Mouse (Mus musculus) embryo, embryonic 11 days (tissue): ENCODE measurements around the gene Arfip1.

Experiments used
- DNase-seq: peaks from one replicate; pipeline ENCODE4 v3.0.0-alpha.2; 2015

Arfip1 gene

DNA sequence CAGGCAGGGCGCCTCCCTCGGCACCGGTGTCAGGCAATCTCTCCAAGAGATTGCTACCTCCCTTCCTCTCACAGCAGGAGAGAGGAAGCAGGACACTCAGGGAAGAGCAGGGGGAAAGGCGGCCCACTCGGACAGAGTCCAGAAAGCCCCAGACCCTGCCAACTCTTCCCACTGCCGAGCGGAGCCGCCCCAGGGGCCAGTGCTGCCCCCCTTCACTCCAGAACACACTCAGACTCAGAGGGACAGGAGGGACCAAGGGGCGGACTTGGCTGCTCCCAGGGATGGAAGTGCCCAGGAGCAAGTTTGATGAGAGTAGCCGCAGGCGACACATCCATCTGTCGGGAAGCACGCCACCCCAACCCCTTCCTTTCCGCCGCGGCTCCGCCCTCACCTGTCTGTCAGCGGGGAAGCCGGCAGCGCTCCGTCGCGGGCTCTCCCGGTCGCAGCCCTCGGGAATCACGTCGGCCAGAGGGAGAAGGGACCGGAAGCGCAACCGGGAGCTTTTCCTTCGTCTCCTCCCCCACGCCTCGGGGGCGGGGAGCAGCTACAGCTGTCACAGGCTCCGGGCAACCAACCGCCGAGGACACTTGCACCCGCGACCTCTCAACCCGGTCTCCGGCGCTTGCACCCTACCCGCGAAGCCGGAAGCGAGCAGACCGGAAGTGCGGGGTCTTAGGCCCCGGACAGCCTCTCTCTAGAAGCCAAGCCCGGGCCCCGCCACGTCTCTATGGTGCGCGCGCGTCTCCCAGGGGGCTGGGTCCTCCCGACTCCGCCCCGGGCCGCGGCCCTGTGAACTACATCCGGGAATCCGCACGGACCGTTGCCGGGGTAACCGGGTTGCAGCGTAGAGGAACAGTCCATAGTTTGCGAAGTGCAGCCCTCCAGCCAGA, at the start of gene Arfip1:
Gene Arfip1 (minus strand): TSS at position 603 of the 890 bp plus-strand sequence.
- peak; percentile 99 for DNase-seq

DNA sequence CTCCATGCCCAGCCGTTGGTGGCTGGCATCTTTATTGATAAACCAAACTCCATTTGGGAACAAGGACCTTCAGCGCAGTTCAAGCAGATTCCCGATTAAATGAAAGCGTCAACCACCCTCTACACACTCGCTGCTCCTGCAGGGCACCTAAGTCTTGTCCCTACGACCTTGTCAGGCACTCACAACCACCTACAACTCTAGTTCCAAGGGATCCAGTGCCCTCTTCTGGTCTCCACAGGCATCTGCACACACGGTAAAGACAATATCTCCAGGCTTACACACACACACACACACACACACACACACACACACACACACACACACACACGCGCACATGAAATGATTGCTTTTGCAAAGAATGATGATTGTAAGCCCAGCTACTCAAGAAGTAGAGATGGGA, 49.2 kb upstream of the Arfip1 start:
- no peak for DNase-seq

DNA sequence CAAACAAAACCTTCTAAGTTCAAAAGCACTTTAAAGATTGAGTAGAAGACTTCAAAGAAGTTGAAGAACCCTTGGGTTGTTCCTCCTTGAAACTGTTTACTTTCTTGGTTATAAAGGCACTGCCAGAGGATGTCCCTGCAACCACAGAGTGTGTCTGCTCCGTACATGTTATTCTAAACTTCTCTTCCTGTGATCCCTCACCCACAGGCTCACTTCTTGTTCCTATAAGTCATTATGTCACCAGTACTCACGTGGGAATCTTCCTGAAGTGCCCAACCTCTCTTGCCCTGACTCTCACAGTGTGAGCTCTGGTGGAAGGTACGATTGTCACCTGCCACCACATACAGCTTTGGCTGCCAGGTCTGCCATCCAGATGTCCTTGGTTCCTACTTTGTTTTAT, 39.6 kb upstream of the Arfip1 start:
- no peak for DNase-seq

DNA sequence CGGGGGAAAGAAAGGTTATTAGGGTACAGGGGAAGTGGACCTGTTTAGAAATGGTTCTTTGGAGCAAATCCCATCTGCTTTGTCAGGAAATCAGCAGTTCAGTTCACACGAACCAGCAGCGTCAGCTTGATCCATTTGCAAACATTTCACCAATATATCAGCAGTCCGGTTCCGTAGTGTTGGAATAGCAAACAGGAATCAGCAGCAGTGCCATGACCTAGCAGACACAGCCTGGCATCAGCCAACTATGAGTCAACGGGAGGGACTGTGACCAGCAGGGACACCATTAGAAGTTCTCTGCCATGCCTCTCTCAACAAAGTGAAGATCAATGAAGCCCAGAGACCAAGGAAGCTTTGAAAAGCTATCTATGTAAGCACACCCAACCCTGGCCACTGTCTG, 37.3 kb upstream of the Arfip1 start:
- DNase-seq: no peak

DNA sequence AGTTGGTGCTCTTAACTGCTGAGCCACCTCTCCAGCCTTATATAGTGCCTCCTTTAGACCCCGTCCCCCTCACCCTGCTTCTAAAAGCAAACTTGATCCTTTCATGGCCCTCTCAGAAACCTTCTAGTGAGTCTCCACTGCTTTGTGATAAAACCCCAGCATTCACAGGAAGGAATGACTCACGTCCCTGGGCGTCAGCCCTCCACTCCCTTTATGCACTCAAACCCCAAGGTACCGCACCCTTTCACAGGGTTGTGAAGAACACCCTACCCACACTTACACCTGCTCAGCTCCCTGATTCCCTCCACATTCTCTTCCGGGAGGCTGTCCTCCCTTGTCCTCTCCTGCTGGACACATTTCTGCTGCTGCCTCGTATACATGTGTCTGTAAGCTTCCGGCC, 36.6 kb upstream of the Arfip1 start:
- DNase-seq: no peak

DNA sequence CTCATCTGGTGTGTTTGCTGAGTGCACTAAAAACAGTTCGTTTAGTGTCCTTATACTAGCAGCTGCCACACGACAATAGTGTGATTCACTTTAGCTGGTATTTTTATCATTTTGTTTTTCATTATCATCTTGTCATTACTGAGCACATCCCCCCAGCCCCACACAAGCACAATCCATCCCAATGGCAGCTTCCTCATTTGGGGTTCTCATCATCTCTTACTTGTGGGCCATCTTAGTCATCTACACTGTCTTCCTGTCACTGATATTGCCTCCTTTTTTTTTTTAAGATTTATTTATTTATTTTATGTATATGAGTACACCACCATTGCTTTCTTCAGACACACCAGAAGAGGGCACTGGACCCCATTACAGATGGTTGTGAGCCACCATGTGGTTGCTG, 36.2 kb upstream of the Arfip1 start:
- no peak for DNase-seq

DNA sequence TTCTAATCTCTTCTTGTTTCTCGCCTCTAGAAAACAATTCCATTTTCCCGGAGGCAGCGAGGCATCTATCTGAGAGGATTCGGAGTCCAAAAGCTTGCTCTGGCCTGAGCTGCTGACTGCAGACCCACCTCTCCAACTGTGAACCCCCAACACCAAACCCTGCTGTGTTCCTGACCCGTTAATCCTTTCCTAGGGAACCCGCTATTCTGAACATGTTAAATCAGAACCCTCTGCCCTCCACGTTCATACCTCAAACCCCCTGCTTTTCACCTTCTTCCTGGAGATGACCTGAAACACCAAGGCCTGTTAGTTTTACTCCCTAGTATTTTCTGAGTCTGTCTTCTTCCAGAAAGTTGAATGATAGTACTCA, 33.4 kb upstream of the Arfip1 start:
- DNase-seq: no peak

DNA sequence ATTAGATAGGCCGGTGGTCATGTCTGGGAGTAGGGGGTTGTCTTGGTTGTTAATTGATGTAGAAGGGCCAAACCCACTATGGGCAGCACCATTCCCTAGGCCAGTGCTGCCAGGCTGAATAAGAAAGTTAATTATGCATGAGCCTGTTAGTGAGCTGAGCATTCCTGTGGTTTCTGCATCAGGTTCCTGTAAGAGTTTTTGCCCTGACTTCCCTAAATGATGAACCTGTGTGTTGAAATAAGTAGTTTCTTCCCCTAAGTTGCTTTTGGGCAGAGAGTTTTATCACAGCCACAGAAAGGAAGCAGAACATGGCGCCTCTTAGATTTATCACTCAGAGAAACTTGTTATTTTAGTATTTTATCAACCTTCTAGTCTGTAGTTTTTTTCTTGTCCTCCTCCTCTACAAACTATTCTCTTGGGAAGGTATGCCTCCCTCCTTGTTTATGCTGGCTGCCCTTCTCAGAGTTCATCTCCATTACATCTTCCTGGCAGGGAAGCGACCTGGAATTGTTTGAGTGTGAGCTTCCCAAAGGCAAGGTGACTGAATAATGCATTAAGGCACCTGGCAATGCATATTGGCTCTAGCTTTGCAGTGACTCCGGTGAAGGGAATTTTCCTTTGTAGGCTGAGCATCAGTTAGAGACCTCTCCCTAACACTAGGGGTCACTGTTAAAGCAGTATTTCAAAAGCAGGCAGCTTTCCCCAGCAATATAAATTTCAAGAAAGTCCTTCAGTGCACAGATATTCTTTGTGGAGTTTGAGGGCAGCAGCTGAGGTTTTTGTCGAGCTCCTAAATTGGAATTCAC, 32.8 kb upstream of the Arfip1 start:
- peak; percentile 68 for DNase-seq

DNA sequence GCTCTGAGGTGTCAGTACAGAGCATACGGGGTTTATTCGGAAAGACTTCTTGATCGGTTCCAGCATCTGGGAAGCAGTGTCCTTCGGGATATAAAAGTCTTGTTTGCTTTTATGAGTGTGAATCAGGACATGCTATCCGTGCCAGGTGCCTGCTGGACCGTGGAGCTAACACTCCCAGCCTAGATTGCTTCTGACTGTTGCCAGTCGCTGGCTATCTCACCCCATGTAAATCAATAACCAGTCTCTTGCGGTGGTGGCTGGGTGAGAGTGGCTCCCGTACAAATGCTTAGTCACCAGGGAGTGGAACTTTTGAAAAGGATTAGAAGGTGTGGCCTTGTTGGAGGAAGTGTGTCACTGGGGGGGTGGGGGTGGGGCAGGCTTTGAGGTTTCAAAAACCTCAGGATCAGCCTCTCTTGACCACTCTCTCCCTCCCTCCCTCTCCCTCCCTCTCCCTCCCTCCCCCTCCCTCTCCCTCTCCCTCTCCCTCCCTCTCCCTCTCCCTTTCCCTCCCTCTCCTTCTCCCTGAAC, 27.8 kb upstream of the Arfip1 start:
- no peak for DNase-seq

DNA sequence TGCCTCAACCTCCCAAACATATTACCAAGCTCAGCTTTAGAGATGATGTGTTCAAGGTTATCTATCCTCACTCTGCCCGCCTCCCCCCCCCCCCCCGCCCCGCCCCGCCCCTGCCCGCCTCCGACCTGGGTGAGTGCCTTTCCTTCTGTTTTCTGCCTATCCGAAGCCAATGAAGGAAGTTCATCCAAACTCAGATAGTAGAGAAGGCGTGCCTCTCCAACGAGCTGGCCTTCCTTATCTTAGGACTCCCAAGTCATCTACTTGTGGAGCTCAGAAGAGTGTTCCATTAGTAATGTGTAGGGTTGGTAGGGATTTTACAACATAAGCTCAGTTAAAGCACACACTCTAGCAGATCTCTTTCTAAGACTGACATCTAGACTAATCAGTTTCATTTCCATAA, 20.8 kb upstream of the Arfip1 start:
- DNase-seq: no peak

DNA sequence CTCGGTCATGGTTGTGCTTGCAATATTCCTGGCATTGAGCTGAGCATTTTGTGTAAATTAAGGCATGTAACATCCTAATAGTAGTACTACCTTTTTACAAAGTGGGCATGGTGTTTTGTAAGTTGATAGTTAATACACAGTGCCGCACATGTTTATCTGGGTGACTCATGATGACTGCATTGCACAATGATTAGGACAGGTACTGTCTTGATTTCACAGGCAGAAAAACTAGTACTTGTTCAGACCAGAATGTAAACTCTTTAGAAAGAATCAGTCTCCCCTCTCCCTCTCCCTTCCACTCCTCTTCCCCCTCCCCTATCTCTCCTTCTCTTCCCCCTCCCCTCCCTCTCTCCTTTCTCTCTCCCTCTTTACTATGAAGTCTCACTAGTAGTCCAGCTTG, 20.3 kb upstream of the Arfip1 start:
- no peak for DNase-seq

DNA sequence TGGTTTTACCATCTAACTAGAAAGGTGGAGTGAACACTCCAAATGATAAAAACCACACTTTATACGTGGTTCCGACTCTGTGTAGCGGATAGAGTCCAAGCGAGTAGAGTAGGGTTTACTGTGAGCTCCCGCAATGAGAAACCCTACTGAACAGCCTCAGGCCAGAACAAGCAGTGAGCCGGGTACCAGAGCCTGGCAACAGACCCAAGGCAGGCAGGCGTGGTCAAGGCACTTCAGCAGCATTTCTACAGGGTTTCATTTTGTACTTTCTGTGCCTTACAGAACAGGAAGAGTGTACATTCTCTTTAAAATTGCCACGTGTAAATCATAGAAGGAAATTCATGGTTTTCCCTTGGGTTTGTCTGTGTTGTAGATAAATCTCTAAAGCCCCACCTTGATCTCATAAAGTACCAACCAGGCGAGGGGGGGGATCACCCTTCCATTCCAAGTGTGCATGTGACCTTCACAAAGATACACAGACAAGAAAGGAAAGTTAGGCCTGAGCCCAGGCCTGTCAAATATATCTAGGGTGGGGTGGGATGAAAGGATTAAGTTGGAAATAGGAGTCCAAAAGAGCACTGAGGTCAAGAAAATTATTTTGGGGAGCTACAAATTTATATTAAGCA, 19.6 kb upstream of the Arfip1 start:
- DNase-seq: no peak

DNA sequence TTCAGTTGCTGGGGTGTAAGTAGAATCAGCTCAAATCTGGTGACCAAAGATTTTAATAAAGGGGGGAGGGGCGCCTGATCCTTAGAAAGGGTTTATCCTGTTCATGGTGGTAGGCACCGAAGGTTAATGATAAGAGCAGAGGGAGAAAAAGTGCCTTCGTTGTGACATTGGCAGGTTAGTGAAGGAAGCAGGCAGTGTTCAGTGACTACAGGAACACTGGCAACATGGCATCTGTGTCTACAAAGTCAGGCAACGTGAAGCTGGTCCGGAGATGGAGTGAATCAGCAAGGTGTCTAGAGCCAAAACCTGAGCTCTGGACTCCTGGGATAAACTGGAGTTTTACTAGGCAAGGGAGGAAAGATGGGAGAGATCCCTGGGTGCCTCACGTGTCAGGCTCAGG, 16.3 kb upstream of the Arfip1 start:
- no peak for DNase-seq

DNA sequence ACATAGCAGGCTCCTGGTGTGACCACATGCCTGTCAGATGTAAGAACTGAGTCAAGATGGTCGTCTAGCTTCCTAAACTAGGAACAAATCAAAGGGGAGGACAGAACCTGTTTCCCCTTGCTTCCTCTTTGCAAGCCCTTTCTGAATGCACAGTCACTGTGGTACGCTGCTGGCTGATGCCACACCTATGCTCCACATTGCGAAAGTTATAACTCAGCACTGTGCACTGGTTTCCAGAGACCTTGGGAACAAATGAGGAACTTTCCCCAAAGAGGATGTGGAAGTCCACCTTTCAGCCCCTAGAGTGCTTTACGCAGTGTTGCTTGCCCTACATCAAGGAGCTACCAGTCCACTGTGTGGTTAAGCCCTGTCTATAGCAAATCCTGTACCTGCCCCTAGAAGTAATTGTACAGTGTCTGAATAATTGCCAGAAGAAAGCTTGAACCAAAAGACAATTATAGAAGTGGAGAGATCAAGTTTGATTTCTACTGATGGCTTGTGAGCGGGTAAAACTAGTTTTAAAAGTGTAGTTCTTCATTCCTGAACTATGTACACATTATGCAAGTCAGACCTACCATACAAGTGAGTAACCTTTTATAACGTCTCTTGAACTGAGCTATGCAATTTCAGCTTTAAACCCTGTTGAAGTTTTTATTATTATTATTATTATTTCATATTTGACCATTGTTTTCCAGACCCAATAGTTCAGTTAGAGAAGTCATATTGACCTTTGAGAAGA, 15.7 kb upstream of the Arfip1 start:
- no peak for DNase-seq

DNA sequence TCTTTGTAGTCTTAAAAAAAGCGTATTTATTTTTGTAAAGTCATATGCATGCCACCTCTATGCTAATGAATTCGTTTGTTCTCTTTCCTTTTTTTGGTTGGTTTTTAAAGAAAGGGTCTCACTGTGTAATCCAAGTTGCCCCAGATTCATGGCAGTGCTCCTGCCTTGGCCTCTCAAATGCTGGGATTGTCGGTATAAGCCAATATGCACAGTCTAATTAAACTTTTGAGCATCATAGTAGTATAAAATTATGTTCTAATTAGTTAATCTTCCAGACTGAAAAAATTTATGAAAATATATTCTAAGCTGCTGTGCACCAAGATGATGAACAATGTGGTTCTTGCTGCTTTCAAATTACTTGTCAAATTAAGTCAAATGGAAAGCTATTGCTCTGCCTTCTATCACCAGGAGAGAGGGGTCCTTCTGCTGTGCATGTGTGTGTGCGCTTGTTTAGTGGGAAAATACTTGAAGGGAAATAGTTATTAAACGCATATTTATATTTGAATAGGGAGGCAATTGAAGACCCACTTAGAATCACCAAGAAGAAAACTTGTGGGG, 13.3 kb upstream of the Arfip1 start:
- no peak for DNase-seq

DNA sequence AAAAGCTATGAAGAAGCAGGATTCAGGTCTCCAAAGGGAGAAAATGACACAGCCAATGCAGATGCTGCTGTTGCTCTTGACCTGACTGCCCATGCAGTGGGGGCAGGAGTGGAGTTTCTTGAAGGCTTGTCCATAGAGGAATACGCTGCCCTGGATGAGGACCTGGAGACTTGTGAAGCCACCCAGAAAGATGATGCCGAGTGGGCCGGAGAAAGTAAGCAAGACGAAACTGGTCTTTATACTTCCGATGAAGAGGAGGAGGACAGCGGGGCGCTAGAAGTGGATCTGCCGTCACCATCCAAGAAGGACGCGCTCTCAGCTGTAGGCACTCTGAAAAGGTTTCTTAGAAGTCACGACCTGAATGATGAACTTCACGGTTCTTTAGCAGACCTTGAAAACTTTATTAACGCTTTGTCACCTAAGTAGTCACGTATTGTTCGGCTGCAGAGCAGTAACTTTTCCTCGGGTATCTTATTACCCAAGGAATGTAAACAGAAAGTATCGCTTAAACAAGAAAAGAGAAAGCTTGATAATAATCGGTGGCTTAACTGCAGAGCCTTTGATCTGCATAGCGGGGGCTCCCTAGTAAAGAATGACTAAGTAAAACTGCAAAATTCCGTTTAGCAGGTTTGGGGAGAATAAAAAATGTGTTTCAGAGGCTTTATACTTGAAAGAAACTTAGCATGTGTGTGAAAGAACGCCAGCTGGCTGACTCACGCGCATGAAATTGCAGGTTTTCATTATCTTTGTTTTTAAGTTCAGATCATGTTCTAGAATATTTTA, 12.7 kb upstream of the Arfip1 start:
- peak; percentile 44 for DNase-seq

DNA sequence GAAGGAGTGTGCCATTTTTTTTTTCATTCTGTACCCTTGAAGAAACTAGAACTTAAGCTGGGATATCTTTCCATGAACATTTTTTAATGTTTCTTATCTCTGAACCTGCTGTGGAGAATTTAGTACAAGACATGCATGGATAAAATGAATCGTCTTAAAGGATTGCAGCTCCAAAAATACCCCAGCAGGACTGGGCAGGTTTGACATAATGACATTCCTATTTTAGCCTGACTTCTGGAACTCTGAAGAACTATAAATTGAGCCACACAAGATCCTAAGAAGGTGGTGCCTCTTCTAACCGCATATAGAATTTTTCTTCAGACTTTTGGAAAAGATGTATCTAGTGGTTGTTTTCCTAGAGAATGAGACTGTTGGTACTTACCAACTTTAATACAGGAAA, 10.8 kb upstream of the Arfip1 start, which contains the start of gene Tigd4:
Gene Tigd4 (plus strand): TSS at position 301 of the 400 bp plus-strand sequence.
- DNase-seq: no peak

DNA sequence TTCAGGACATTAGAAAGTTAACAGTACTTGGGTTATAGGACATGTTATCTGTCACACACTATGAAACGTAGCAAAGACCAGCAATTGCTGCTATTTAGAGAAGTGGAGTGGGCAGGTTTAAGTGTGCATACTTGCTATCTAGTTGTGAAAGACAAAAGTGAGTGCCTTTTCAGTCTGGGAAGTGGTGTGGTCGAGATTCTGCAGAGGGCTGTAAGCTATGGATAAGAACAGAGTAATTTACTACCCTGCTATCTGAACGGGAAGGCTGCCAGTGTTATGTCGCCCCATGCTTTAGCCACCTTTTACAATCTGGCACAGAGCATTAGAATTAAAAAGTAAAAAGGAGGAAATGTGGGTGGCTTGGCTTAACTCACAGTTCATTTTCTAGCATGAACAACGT, 4.3 kb upstream of the Arfip1 start:
- DNase-seq: no peak

DNA sequence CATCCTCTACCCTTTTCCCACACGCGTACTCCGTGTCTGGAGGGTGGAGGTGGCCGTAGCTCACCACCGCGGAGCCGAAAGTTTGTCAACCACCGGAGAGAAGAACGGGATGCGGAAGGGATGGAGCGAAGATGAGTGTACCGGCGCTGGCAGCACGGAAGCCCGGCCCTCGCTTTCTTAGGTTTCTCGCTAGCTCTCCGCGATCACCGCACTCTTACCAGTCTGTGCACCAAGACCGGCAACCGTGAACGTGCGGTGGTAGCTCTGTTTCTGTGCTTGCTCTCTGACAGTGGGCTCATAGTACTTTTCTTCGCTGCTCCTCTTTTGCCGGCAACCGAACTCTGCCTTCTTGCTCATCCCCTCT, 470 bp upstream of the Arfip1 start:
- no peak for DNase-seq

DNA sequence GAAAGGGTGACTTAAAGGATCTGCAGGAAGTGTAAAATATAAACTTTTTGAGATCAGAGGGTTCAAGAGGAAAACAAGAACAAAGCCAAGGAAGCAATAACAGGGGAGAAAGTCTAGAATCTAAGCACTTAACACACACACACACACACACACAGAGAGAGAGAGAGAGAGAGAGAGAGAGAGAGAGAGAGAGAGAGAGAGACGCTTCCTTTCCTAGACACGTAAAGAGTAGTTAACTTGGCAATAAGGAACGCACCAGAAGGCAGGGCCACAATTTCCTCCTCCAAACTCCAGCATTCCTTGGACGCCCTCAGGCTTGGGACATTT, 766 bp downstream of the Arfip1 start:
- no peak for DNase-seq

DNA sequence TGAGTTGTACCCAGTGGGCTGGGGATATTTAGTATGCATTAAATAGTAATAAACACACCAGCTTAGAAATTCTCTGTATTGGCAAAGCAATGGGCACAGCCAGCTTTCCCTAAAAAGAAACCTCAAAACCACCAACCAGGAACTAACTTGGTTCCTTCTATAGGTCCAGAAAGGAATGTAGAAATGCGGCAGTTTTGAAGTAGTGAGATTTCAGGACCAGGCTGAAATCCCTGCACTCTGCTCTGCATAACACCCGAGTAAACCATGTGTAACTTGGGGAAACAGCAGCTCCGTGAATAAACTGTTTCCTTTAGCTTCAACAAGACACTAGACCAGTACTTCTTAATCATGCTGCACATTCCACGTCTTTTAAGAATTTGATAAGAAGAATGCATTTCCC, 1.7 kb downstream of the Arfip1 start:
- no peak for DNase-seq

DNA sequence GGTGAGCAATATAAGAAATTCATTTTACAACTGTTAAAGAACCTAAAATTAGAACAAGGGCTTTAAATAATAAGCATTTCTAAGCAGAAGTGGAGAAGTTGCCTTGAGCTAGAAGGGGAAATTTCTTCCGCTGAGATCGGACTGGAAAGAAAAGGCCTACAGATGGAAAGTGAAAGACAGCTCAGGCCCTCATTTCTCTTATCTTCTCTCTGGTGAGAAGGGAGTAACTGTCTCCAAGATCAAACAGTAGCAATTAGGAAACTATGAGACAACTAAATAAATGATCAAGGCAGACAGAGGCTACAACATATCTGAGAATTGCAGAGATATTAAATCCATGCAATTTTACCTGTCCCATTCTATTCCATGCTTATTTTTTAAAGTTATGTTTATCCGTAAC, 11.9 kb downstream of the Arfip1 start:
- no peak for DNase-seq
